Mouse (Mus musculus) CH12.LX (cell line): ENCODE results near the gene Vdr. TPM values are rescaled to one million over a fixed set of nuclear protein-coding genes. Genes with fewer than 3 reads are reported as not detected.

Experiments
- DNase-seq: peaks from one replicate; pipeline ENCODE4 v3.0.0-alpha.2; 2013; ENCODE audit errors: extremely low read depth
- H3K27ac ChIP-seq: 2 replicates; pipeline ENCODE4 v1.5.1; 2012; ENCODE audit warnings: low read depth, mild to moderate bottlenecking, control low read depth, moderate library complexity; ENCODE audit not compliant: insufficient read depth
- H3K27me3 ChIP-seq: replicated peaks from 2 replicates; pipeline ENCODE3; 2012; ENCODE audit warnings: inconsistent platforms
- H3K36me3 ChIP-seq, 2 experiments: replicated peaks in 1 of 2; 2 replicates each; pipeline versions ENCODE3 to v1.6.1; 2012; ENCODE audit warnings: inconsistent platforms in 1 of 2, low read length in 1 of 2, mild to moderate bottlenecking in 1 of 2, mixed read lengths in 1 of 2, moderate library complexity in 1 of 2; ENCODE audit not compliant: control insufficient read depth in 1 of 2, insufficient read depth in 1 of 2
- H3K4me1 ChIP-seq, 2 experiments: 2 replicates each; pipeline ENCODE4 v1.6.1; 2012; ENCODE audit warnings: inconsistent platforms in 1 of 2, moderate library complexity in 1 of 2; ENCODE audit not compliant: insufficient read depth in 2 of 2, control insufficient read depth in 1 of 2
- H3K4me2 ChIP-seq: 2 replicates; pipeline ENCODE4 v1.6.1; 2012; ENCODE audit warnings: low read depth, mild to moderate bottlenecking, control low read depth; ENCODE audit not compliant: poor library complexity, insufficient read depth, severe bottlenecking
- H3K4me3 ChIP-seq, 3 experiments: fragments of 150-350 bp in 1 of 3; sonication (generic) in 1 of 3; replicated peaks in 1 of 3; 2 replicates each; pipeline versions ENCODE3 to v1.5.1; 2011 to 2012; ENCODE audit warnings: low read depth in 2 of 3, low read length in 2 of 3, mild to moderate bottlenecking in 2 of 3, moderate library complexity in 2 of 3, control low read depth in 1 of 3, improper control_type of control experiment in 1 of 3, inconsistent platforms in 1 of 3, mixed read lengths in 1 of 3; ENCODE audit not compliant: poor library complexity in 1 of 3
- H3K79me2 ChIP-seq: replicated peaks from 2 replicates; pipeline ENCODE4 v1.6.1; 2012; ENCODE audit warnings: mild to moderate bottlenecking, moderate library complexity; ENCODE audit not compliant: control insufficient read depth, poor library complexity, insufficient read depth, severe bottlenecking; ENCODE audit errors: extremely low read depth
- H3K9ac ChIP-seq: 2 replicates; pipeline ENCODE4 v1.6.1; 2012; ENCODE audit warnings: low read depth, mild to moderate bottlenecking, control low read depth, moderate library complexity; ENCODE audit not compliant: insufficient read depth
- H3K9me3 ChIP-seq: replicated peaks from 2 replicates; pipeline ENCODE3; 2012; ENCODE audit warnings: low read length, inconsistent platforms, mixed read lengths
- BHLHE40 ChIP-seq: IDR thresholded peaks from 2 replicates; pipeline ENCODE4 v1.6.1; 2011; ENCODE audit warnings: mild to moderate bottlenecking, low read depth, low read length, improper control_type of control experiment
- ELF1 ChIP-seq: IDR thresholded peaks from 2 replicates; pipeline ENCODE4 v1.6.1; 2014; ENCODE audit warnings: low read depth, mild to moderate bottlenecking, inconsistent platforms, low read length, improper control_type of control experiment
- ETS1 ChIP-seq: conservative IDR thresholded peaks from 2 replicates; pipeline ENCODE4 v1.6.1; 2012; ENCODE audit warnings: low read depth, mild to moderate bottlenecking, inconsistent platforms, low read length, improper control_type of control experiment, moderate library complexity
- HCFC1 ChIP-seq: IDR thresholded peaks from 2 replicates; pipeline ENCODE4 v1.6.1; 2012; ENCODE audit warnings: low read depth, mild to moderate bottlenecking, inconsistent platforms, low read length, improper control_type of control experiment
- KAT2A ChIP-seq: IDR thresholded peaks from 2 replicates; pipeline ENCODE4 v1.6.1; 2012; ENCODE audit warnings: low read length, improper control_type of control experiment, inconsistent platforms; ENCODE audit not compliant: insufficient replicate concordance
- MAFK ChIP-seq: IDR thresholded peaks from 2 replicates; pipeline ENCODE4 v1.6.1; 2011; ENCODE audit warnings: low read length, improper control_type of control experiment; ENCODE audit not compliant: insufficient replicate concordance
- MAX ChIP-seq: IDR thresholded peaks from 2 replicates; pipeline ENCODE4 v1.6.1; 2011; ENCODE audit warnings: low read length, improper control_type of control experiment
- MAZ ChIP-seq: IDR thresholded peaks from 2 replicates; pipeline ENCODE4 v1.6.1; 2012; ENCODE audit warnings: low read depth, mild to moderate bottlenecking, inconsistent platforms, low read length, improper control_type of control experiment, moderate library complexity
- MXI1 ChIP-seq: IDR thresholded peaks from 2 replicates; pipeline ENCODE4 v1.6.1; 2011; ENCODE audit warnings: mild to moderate bottlenecking, low read depth, low read length, improper control_type of control experiment
- NELFE ChIP-seq: IDR thresholded peaks from 2 replicates; pipeline ENCODE4 v1.6.1; 2011; ENCODE audit warnings: low read depth, low read length, improper control_type of control experiment
- NRF1 ChIP-seq: IDR thresholded peaks from 2 replicates; pipeline ENCODE4 v1.6.1; 2014; ENCODE audit warnings: low read depth, mild to moderate bottlenecking, inconsistent platforms, low read length, improper control_type of control experiment, moderate library complexity
- POLR2A ChIP-seq: IDR thresholded peaks from 2 replicates; pipeline ENCODE4 v1.6.1; 2011; ENCODE audit warnings: low read depth, mild to moderate bottlenecking, improper control_type of control experiment, low read length
- RAD21 ChIP-seq: IDR thresholded peaks from 2 replicates; pipeline ENCODE4 v1.6.1; 2011; ENCODE audit warnings: low read depth, mild to moderate bottlenecking, low read length, improper control_type of control experiment, moderate library complexity
- RCOR1 ChIP-seq: conservative IDR thresholded peaks from 2 replicates; pipeline ENCODE4 v1.6.1; 2012; ENCODE audit warnings: low read depth, mild to moderate bottlenecking, inconsistent platforms, low read length, improper control_type of control experiment
- SMC3 ChIP-seq: IDR thresholded peaks from 2 replicates; pipeline ENCODE4 v1.6.1; 2011; ENCODE audit warnings: low read depth, low read length, improper control_type of control experiment
- TBP ChIP-seq: conservative IDR thresholded peaks from 2 replicates; pipeline ENCODE4 v1.6.1; 2011; ENCODE audit warnings: low read depth, low read length, improper control_type of control experiment
- UBTF ChIP-seq: IDR thresholded peaks from 2 replicates; pipeline ENCODE4 v1.6.1; 2012; ENCODE audit warnings: low read depth, mild to moderate bottlenecking, inconsistent platforms, low read length, improper control_type of control experiment, moderate library complexity
- USF1 ChIP-seq: IDR thresholded peaks from 2 replicates; pipeline ENCODE4 v1.6.1; 2014; ENCODE audit warnings: low read depth, mild to moderate bottlenecking, inconsistent platforms, low read length, improper control_type of control experiment
- ZKSCAN1 ChIP-seq: IDR thresholded peaks from 2 replicates; pipeline ENCODE4 v1.6.1; 2012; ENCODE audit warnings: low read depth, inconsistent platforms, low read length, improper control_type of control experiment, borderline replicate concordance
- ZNF384 ChIP-seq: IDR thresholded peaks from 2 replicates; pipeline ENCODE4 v1.6.1; 2012; ENCODE audit warnings: low read depth, low read length, improper control_type of control experiment, inconsistent platforms
- dilution Hi-C: fragments of 300-500 bp; cut with MboI; formaldehyde crosslinking; loops from 2 replicates; pipeline ENCODE4 v1.14.3; 2020; ENCODE audit warnings: low sequenced_read_pairs; ENCODE audit not compliant: extremely low pct_unique_long_range_greater_than_20kb, extremely low pct_ligation_motif_present
- in situ Hi-C: fragments of 300-500 bp; cut with MboI; formaldehyde crosslinking; loops from 3 replicates; pipeline ENCODE4 v1.14.3; 2019; ENCODE audit warnings: low sequenced_read_pairs, low pct_ligation_motif_present, low pct_unique_long_range_greater_than_20kb, mixed read lengths
- polyA plus RNA-seq: library from polyadenylated mRNA; unstranded; fragments of >175 nt; gene quantifications from 2 replicates; pipeline ENCODE4 v1.2.1, GENCODE M21; 2012; ENCODE audit warnings: low read depth; ENCODE audit not compliant: insufficient read length
- total RNA-seq, 2 experiments: library from RNA; depleted of rRNA; stranded (reverse); fragments of 300-350 nt in 1 of 2; fragments of >200 nt in 1 of 2; gene quantifications; 2 replicates each; pipeline ENCODE4 v1.2.3; 2012 to 2014

The Vdr gene
- total and polyA plus RNA-seq, 3 experiments, result 0.52 to 1.7 (median 0.68) TPM

GRCm38 (mm10) chr15:97832764-97833479, 77.5 kb downstream of the Vdr start:
- peaks cover 3% of the 10 kb centered on the region for H3K27me3 ChIP-seq
- no peaks in the 10 kb centered on the region for H3K9me3 ChIP-seq
- H3K4me1 ChIP-seq, result peaks cover 32 to 52% of the 10 kb centered on the region in 2 experiments
- dilution Hi-C loops, result no loop called here
- H3K9ac ChIP-seq, result no peak overlapping the region
- TF ChIP-seq RCOR1 (no peak), MAZ (no peak), TBP (no peak), MXI1 (no peak), NELFE (no peak)
- TF ChIP-seq, all 38 proteins: peak for 0
- Histone ChIP-seq H3K4me2 (no peak overlapping the region), H3K79me2 (peaks cover 29% of the 10 kb centered on the region), H3K36me3 (no peaks in the 10 kb centered on the region), H3K4me3 (no peak overlapping the region), H3K27ac (no peak overlapping the region)
- in situ Hi-C loops, result loop anchor here (25.0 kb wide), 1 partner anchor 371 kb away; no protein-coding TSS in a partner anchor
- no peak for DNase-seq

- no peaks in the 10 kb centered on the region for H3K36me3 ChIP-seq
- peaks cover 3% of the 10 kb centered on the region for H3K27me3 ChIP-seq
Observed at GRCm38 (mm10) chr15:97831987-97832640, 78.3 kb downstream of the Vdr start.

More at GRCm38 (mm10) chr15:97831987-97832640, 78.3 kb downstream of the Vdr start:
- TF ChIP-seq ELF1 (no peak), SMC3 (no peak), KAT2A (no peak), NRF1 (no peak), ETS1 (no peak), MAZ (no peak), MAFK (no peak), ZKSCAN1 (no peak), NELFE (no peak), HCFC1 (no peak), ZNF384 (no peak), BHLHE40 (no peak), UBTF (no peak), POLR2A (no peak), MAX (no peak), RAD21 (no peak), USF1 (no peak)
- Histone ChIP-seq H3K9ac (peak overlapping the region; percentile 84), H3K9me3 (no peaks in the 10 kb centered on the region), H3K4me1 (peaks cover 30 to 50% of the 10 kb centered on the region in 2 experiments), H3K4me3 (peak overlapping the region; percentile 65 to 92 (median 68)), H3K27ac (peak overlapping the region; percentile 51), H3K4me2 (peak overlapping the region; percentile 44), H3K79me2 (peaks cover 34% of the 10 kb centered on the region)
- DNase-seq, result no peak
- in situ Hi-C loops, result loop anchor here (25.0 kb wide), 1 partner anchor 370 kb away; no protein-coding TSS in a partner anchor
- dilution Hi-C loops, result no loop called here
